Mouse (Mus musculus) stomach, embryonic 14.5 days (tissue): ENCODE data around the gene Spryd7. TPM values are rescaled to one million over a fixed set of nuclear protein-coding genes. Genes with fewer than 3 reads are reported as not detected.

Source experiments
- ATAC-seq: fragments of 200-750 bp; cut with Nextera tagmentation; 2 replicates; pipeline ENCODE4 v1.8.0; 2017; ENCODE audit warnings: low read depth, moderate TSS enrichment; ENCODE audit not compliant: insufficient number of reproducible peaks, insufficient read depth, low FRiP score
- H3K27ac ChIP-seq: fragments of 300-500 bp; sonication (generic); 2 replicates; pipeline ENCODE4 v1.5.1; 2014; ENCODE audit warnings: mild to moderate bottlenecking, low read length, moderate library complexity, mixed read lengths
- H3K27me3 ChIP-seq: fragments of 300-500 bp; sonication (generic); 2 replicates; pipeline ENCODE4 v1.6.1; 2014; ENCODE audit warnings: low read length, control low read depth, mixed read lengths; ENCODE audit not compliant: control insufficient read depth, insufficient read depth
- H3K36me3 ChIP-seq: fragments of 300-500 bp; sonication (generic); 2 replicates; pipeline ENCODE4 v1.6.1; 2014; ENCODE audit warnings: mild to moderate bottlenecking, control low read depth, low read length, moderate library complexity, mixed read lengths; ENCODE audit not compliant: control insufficient read depth, insufficient read depth
- H3K4me1 ChIP-seq: fragments of 300-500 bp; sonication (generic); 2 replicates; pipeline ENCODE4 v1.6.1; 2014; ENCODE audit warnings: low read length, control low read depth, mixed read lengths; ENCODE audit not compliant: control insufficient read depth, insufficient read depth
- H3K4me2 ChIP-seq: fragments of 300-500 bp; sonication (generic); replicated peaks from 2 replicates; pipeline ENCODE4 v1.6.1; 2014; ENCODE audit warnings: low read depth, low read length, control low read depth
- H3K4me3 ChIP-seq: fragments of 300-500 bp; sonication (generic); 2 replicates; pipeline ENCODE4 v1.5.1; 2014; ENCODE audit warnings: low read depth, low read length, control low read depth
- H3K9ac ChIP-seq: fragments of 300-500 bp; sonication (generic); replicated peaks from 2 replicates; pipeline ENCODE4 v1.6.1; 2014; ENCODE audit warnings: low read depth, mild to moderate bottlenecking, control low read depth, low read length, moderate library complexity, mixed read lengths
- H3K9me3 ChIP-seq: fragments of 300-500 bp; sonication (generic); 2 replicates; pipeline ENCODE4 v1.6.1; 2016; ENCODE audit warnings: low read depth, low read length, control low read depth; ENCODE audit not compliant: control insufficient read depth
- WGBS: fragments of 180-500 bp; shearing (Covaris S2); extraction: QIAGEN DNeasy Blood & Tissue Kit; methylation state at CpG from one replicate; pipeline ENCODE4 v1.1.7; 2014; 5-methylcytosine and 5-hydroxymethylcytosine counted together
- polyA plus RNA-seq: library from polyadenylated mRNA; unstranded; fragments of >200 nt; fragmentation: Nextera tagmentation; extraction: Ambion mirVana; gene quantifications from 2 replicates; pipeline ENCODE4 v1.2.1, GENCODE M21; 2014

Gene Spryd7
- polyA plus RNA-seq, 1 experiment from 2014 or later, result 23.4 TPM

GRCm38 (mm10) chr14:61529533-61529932 lies 27.2 kb downstream of the Spryd7 start:
- WGBS, result 81% methylated on average over 7 of the region's 7 CpGs
- Histone ChIP-seq H3K9me3 (no peaks in the 10 kb centered on the region), H3K4me3 (no peak overlapping the region), H3K9ac (no peak overlapping the region), H3K4me1 (no peaks in the 10 kb centered on the region), H3K36me3 (no peaks in the 10 kb centered on the region), H3K27me3 (no peaks in the 10 kb centered on the region), H3K27ac (no peak overlapping the region), H3K4me2 (no peak overlapping the region)
- ATAC-seq, result no peak

- H3K9ac ChIP-seq, result no peak overlapping the region
- H3K9me3 ChIP-seq, result no peaks in the 10 kb centered on the region
- no peak for ATAC-seq
- no peak overlapping the region for H3K27ac ChIP-seq
- H3K4me2 ChIP-seq, result no peak overlapping the region
- 92% methylated on average over 2 of the region's 2 CpGs for WGBS
- H3K36me3 ChIP-seq, result no peaks in the 10 kb centered on the region
- H3K4me1 ChIP-seq, result no peaks in the 10 kb centered on the region
- no peaks in the 10 kb centered on the region for H3K27me3 ChIP-seq
- H3K4me3 ChIP-seq, result no peak overlapping the region
These were observed 30.7 kb downstream of the Spryd7 start for GRCm38 (mm10) chr14:61526006-61526405.

- Histone ChIP-seq H3K4me3 (no peak overlapping the region), H3K36me3 (no peaks in the 10 kb centered on the region), H3K27ac (no peak overlapping the region), H3K4me1 (no peaks in the 10 kb centered on the region), H3K9ac (no peak overlapping the region), H3K9me3 (no peaks in the 10 kb centered on the region), H3K27me3 (no peaks in the 10 kb centered on the region), H3K4me2 (no peak overlapping the region)
- ATAC-seq, result no peak
- WGBS, result 82% methylated on average over 2 of the region's 2 CpGs
These were observed 32.9 kb downstream of the Spryd7 start for GRCm38 (mm10) chr14:61523821-61524220.

- Histone ChIP-seq H3K27me3 (no peaks in the 10 kb centered on the region), H3K4me2 (no peak overlapping the region), H3K4me3 (no peak overlapping the region), H3K9me3 (no peaks in the 10 kb centered on the region), H3K4me1 (no peaks in the 10 kb centered on the region), H3K27ac (no peak overlapping the region), H3K9ac (no peak overlapping the region), H3K36me3 (no peaks in the 10 kb centered on the region)
- ATAC-seq, result no peak
- 82% methylated on average over 10 of the region's 10 CpGs for WGBS
These were observed 37.8 kb downstream of the Spryd7 start for GRCm38 (mm10) chr14:61518659-61519480.

GRCm38 (mm10) chr14:61516471-61517426 lies 39.9 kb downstream of the Spryd7 start:
- Histone ChIP-seq H3K4me3 (no peak overlapping the region), H3K36me3 (no peaks in the 10 kb centered on the region), H3K4me1 (no peaks in the 10 kb centered on the region), H3K27ac (no peak overlapping the region), H3K9ac (no peak overlapping the region), H3K4me2 (no peak overlapping the region), H3K27me3 (no peaks in the 10 kb centered on the region), H3K9me3 (no peaks in the 10 kb centered on the region)
- WGBS, result 78% methylated on average over 9 of the region's 9 CpGs
- no peak for ATAC-seq

GRCm38 (mm10) chr14:61511494-61511893 lies 45.2 kb downstream of the Spryd7 start:
- Histone ChIP-seq H3K9ac (no peak overlapping the region), H3K9me3 (no peaks in the 10 kb centered on the region), H3K4me3 (no peak overlapping the region), H3K4me2 (no peak overlapping the region), H3K4me1 (no peaks in the 10 kb centered on the region), H3K27me3 (no peaks in the 10 kb centered on the region), H3K36me3 (no peaks in the 10 kb centered on the region), H3K27ac (no peak overlapping the region)
- ATAC-seq, result no peak
- WGBS, result 83% methylated on average over 2 of the region's 2 CpGs

- no peaks in the 10 kb centered on the region for H3K36me3 ChIP-seq
- no peak overlapping the region for H3K27ac ChIP-seq
- no peak overlapping the region for H3K9ac ChIP-seq
- H3K9me3 ChIP-seq, result no peaks in the 10 kb centered on the region
- ATAC-seq, result peak; percentile 74; the same call in 1 of the 2 replicates
- H3K4me3 ChIP-seq, result no peak overlapping the region
- WGBS, result 42% methylated on average over 20 of the region's 20 CpGs
- no peaks in the 10 kb centered on the region for H3K27me3 ChIP-seq
- no peaks in the 10 kb centered on the region for H3K4me1 ChIP-seq
- H3K4me2 ChIP-seq, result no peak overlapping the region
These were observed 58.8 kb downstream of the Spryd7 start for GRCm38 (mm10) chr14:61497716-61498490.

- no peak overlapping the region for H3K9ac ChIP-seq
- no peak for ATAC-seq
- no peaks in the 10 kb centered on the region for H3K4me1 ChIP-seq
- no peaks in the 10 kb centered on the region for H3K27me3 ChIP-seq
- no peak overlapping the region for H3K27ac ChIP-seq
- H3K9me3 ChIP-seq, result no peaks in the 10 kb centered on the region
- no peak overlapping the region for H3K4me3 ChIP-seq
- WGBS, result 55% methylated on average over 6 of the region's 6 CpGs
- H3K36me3 ChIP-seq, result no peaks in the 10 kb centered on the region
- H3K4me2 ChIP-seq, result no peak overlapping the region
These were observed 63.1 kb downstream of the Spryd7 start for GRCm38 (mm10) chr14:61493511-61494135.
